Mouse (Mus musculus) C2C12 (cell line): ENCODE results near the gene Scrn3. TPM values are rescaled to one million over a fixed set of nuclear protein-coding genes. Genes with fewer than 3 reads are reported as not detected.

ENCODE experiments used
- H3K27me3 ChIP-seq: one replicate; pipeline ENCODE4 v1.6.1; 2011; ENCODE audit not compliant: control insufficient read depth, insufficient read depth, insufficient read length
- H3K36me3 ChIP-seq: one replicate; pipeline ENCODE4 v1.6.1; 2011; ENCODE audit not compliant: control insufficient read depth, insufficient read depth
- H3K4me3 ChIP-seq: one replicate; pipeline ENCODE4 v1.5.1; 2011; ENCODE audit warnings: mild to moderate bottlenecking, control low read depth; ENCODE audit not compliant: poor library complexity, insufficient read depth, severe bottlenecking
- H3K79me2 ChIP-seq: one replicate; pipeline ENCODE4 v1.6.1; 2011; ENCODE audit not compliant: control insufficient read depth, insufficient read depth
- H3K79me3 ChIP-seq: one replicate; pipeline ENCODE4 v1.6.1; 2011; ENCODE audit warnings: low read depth, control low read depth
- H3ac ChIP-seq: one replicate; pipeline ENCODE3; 2011; ENCODE audit warnings: low read depth; ENCODE audit not compliant: control insufficient read depth, insufficient read length
- CEBPB ChIP-seq: IDR thresholded peaks from one replicate; pipeline ENCODE4 v1.6.1; 2011; ENCODE audit warnings: low read depth, mild to moderate bottlenecking, control low read depth, moderate library complexity
- CTCF ChIP-seq: IDR thresholded peaks from one replicate; pipeline ENCODE4 v1.5.1; 2011; ENCODE audit not compliant: control insufficient read depth, insufficient read depth, insufficient read length
- FOSL1 ChIP-seq: IDR thresholded peaks from one replicate; pipeline ENCODE4 v1.8.0; 2011; ENCODE audit warnings: mild to moderate bottlenecking, low read length; ENCODE audit not compliant: poor library complexity, insufficient read depth, severe bottlenecking
- MAX ChIP-seq: IDR thresholded peaks from one replicate; pipeline ENCODE4 v1.6.1; 2011; ENCODE audit warnings: mild to moderate bottlenecking, control low read depth
- MYOD1 ChIP-seq: IDR thresholded peaks from one replicate; pipeline ENCODE4 v1.6.1; 2011; ENCODE audit warnings: low read depth; ENCODE audit not compliant: control insufficient read depth, insufficient read length
- MYOG ChIP-seq: IDR thresholded peaks from one replicate; pipeline ENCODE4 v1.6.1; 2011; ENCODE audit not compliant: control insufficient read depth, insufficient read length; ENCODE audit errors: extremely low read depth
- USF1 ChIP-seq: IDR thresholded peaks from one replicate; pipeline ENCODE4 v1.6.1; 2011; ENCODE audit warnings: low read depth, mild to moderate bottlenecking, control low read depth, moderate library complexity
- long read RNA-seq, 2 experiments: library from polyadenylated mRNA; unstranded; transcript quantifications; one replicate each; pipeline ENCODE4 v2.0.0; 2019 to 2020
- polyA plus RNA-seq: library from polyadenylated mRNA; unstranded; fragments of >200 nt; fragmentation: generic; extraction: Trizol; gene quantifications from one replicate; pipeline ENCODE4 v1.2.1, GENCODE M21; 2012; ENCODE audit warnings: missing spikeins

Gene Scrn3
- polyA plus RNA-seq: 7.0 TPM
- long read RNA-seq, experiment 1, transcript Scrn3-201 (8 exons, 3,309 nt): minor isoform, 7 of 20 reads
- long read RNA-seq, experiment 1, transcript Scrn3-202 (4 exons, 1,897 nt): major isoform, 10 of 20 reads
- long read RNA-seq, experiment 1, partial matches to known transcripts: 1 of 20 reads
- long read RNA-seq, experiment 1, other reads (novel, unspliced or antisense): 2 of 20 reads
- long read RNA-seq, experiment 2, transcript Scrn3-202 (4 exons, 1,897 nt): minor isoform, 16 of 52 reads
- long read RNA-seq, experiment 2, transcript Scrn3-201 (8 exons, 3,309 nt): major isoform, 23 of 52 reads
- long read RNA-seq, experiment 2, partial matches to known transcripts: 3 of 52 reads
- long read RNA-seq, experiment 2, other reads (novel, unspliced or antisense): 10 of 52 reads

GRCm38 (mm10) chr2:73312152-73313116, at the start of gene Scrn3, which contains the start of gene Cir1:
TSS of gene Scrn3 (plus strand) at chr2:73312601.
TSS of gene Cir1 (minus strand) at chr2:73312701.
- peaks cover 33% of the 10 kb centered on the region for H3K79me2 ChIP-seq
- peak within 1 kb of the TSS; percentile 75 for H3ac ChIP-seq
- TF ChIP-seq FOSL1 (no peak), MYOD1 (no peak), MYOG (no peak), CEBPB (no peak), CTCF (no peak), MAX (no peak), USF1 (no peak)
- peaks cover 19% of the 10 kb centered on the region for H3K36me3 ChIP-seq
- H3K4me3 ChIP-seq: peak within 1 kb of the TSS; percentile 75
- no peaks in the 10 kb centered on the region for H3K27me3 ChIP-seq
- peaks cover 10% of the 10 kb centered on the region for H3K79me3 ChIP-seq

- Histone ChIP-seq H3K79me2 (no peaks in the 10 kb centered on the region), H3K79me3 (no peaks in the 10 kb centered on the region), H3ac (no peak overlapping the region), H3K27me3 (no peaks in the 10 kb centered on the region), H3K4me3 (no peak overlapping the region), H3K36me3 (no peaks in the 10 kb centered on the region)
- TF ChIP-seq MYOG (no peak), MAX (no peak), CEBPB (no peak), MYOD1 (no peak), USF1 (no peak), FOSL1 (no peak), CTCF (no peak)
Measured at GRCm38 (mm10) chr2:73263172-73263765, 49.1 kb upstream of the Scrn3 start.

GRCm38 (mm10) chr2:73263794-73264610, 48.4 kb upstream of the Scrn3 start:
- Histone ChIP-seq H3K79me3 (no peaks in the 10 kb centered on the region), H3K4me3 (no peak overlapping the region), H3K79me2 (no peaks in the 10 kb centered on the region), H3K27me3 (no peaks in the 10 kb centered on the region), H3ac (no peak overlapping the region), H3K36me3 (no peaks in the 10 kb centered on the region)
- no peak for TF ChIP-seq CEBPB
- TF ChIP-seq MYOD1: no peak
- TF ChIP-seq MAX: no peak
- no peak for TF ChIP-seq CTCF
- no peak for TF ChIP-seq FOSL1
- TF ChIP-seq MYOG: no peak
- no peak for TF ChIP-seq USF1

- no peaks in the 10 kb centered on the region for H3K27me3 ChIP-seq
- H3K79me2 ChIP-seq: no peaks in the 10 kb centered on the region
- H3K36me3 ChIP-seq: no peaks in the 10 kb centered on the region
- no peak overlapping the region for H3ac ChIP-seq
- H3K4me3 ChIP-seq: no peak overlapping the region
- TF ChIP-seq CTCF (no peak), CEBPB (no peak), MYOG (no peak), USF1 (no peak), MAX (no peak), MYOD1 (no peak), FOSL1 (no peak)
- no peaks in the 10 kb centered on the region for H3K79me3 ChIP-seq
Measured at GRCm38 (mm10) chr2:73264611-73265195, 47.7 kb upstream of the Scrn3 start.
